Mouse (Mus musculus): ENCODE measurements around the gene Prkn. TPM values are rescaled to one million over a fixed set of nuclear protein-coding genes. Genes with fewer than 3 reads are reported as not detected.

Gene Prkn
- polyA plus RNA-seq, 1 experiment from 2014 or later = 1.6 TPM

DNA sequence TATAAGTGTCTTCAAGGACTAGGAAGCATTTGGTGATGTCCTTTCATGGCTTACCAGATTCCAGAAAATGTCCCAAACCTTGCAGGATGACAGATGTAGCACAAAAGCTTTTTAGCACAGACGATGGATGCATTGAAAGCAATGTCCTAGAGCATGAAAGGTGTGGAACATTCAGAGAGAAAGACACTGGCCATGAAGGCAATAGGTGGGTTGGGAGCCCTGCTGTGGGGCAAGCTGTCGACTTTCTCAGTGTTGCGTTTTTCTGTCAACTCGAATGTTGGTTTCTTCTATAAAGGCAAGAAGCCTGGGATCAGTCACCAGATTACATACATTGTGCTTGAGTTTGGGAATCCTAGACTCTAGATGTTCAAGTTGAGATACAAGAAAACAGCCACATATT, 475.5 kb downstream of the Prkn start:
- ATAC-seq = no peak
- Histone ChIP-seq H3K4me1 (0 out of 2 replicates have a peak, but pooled peaks cover 6% of the 10 kb centered on the region), H3K36me3 (ENCODE audit: poor library complexity, severe bottlenecking) (no peaks in the 10 kb centered on the region), H3K4me2 (no peak overlapping the region), H3K9ac (no peak overlapping the region), H3K9me3 (replicated peaks) (no peaks in the 10 kb centered on the region), H3K27me3 (no peaks in the 10 kb centered on the region), H3K4me3 (no peak overlapping the region), H3K27ac (no peak overlapping the region)
- WGBS = 93% methylated on average over 4 of the region's 4 CpGs

DNA sequence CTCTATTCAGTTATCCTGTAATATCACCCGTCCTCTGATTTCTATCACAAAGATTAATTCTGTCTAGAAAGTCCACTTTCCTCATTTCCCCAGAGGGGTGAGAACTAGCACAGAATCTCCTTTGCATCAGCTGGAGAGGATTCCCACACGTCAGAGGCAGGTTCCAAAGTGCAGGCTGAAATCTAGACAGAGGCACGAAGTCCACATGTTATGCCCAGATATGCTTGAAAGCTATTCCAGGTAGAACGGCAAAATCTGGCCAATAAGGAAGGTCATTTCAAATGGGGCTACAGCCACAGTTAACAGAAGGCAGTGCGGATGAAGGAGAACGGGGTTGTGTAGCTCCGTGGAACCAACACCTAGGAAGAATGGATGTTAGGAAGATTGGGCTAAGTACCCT, 478.8 kb downstream of the Prkn start:
- no peaks in the 10 kb centered on the region for H3K36me3 ChIP-seq (ENCODE audit: poor library complexity, severe bottlenecking)
- ATAC-seq = no peak
- no peak overlapping the region for H3K4me3 ChIP-seq
- 90% methylated on average over 7 of the region's 7 CpGs for WGBS
- no peak overlapping the region for H3K9ac ChIP-seq
- no peak overlapping the region for H3K4me2 ChIP-seq
- 0 out of 2 replicates have a peak, but pooled peaks cover 6% of the 10 kb centered on the region for H3K4me1 ChIP-seq
- no peaks in the 10 kb centered on the region for H3K27me3 ChIP-seq
- no peaks in the 10 kb centered on the region for H3K9me3 ChIP-seq (replicated peaks)
- H3K27ac ChIP-seq = no peak overlapping the region

DNA sequence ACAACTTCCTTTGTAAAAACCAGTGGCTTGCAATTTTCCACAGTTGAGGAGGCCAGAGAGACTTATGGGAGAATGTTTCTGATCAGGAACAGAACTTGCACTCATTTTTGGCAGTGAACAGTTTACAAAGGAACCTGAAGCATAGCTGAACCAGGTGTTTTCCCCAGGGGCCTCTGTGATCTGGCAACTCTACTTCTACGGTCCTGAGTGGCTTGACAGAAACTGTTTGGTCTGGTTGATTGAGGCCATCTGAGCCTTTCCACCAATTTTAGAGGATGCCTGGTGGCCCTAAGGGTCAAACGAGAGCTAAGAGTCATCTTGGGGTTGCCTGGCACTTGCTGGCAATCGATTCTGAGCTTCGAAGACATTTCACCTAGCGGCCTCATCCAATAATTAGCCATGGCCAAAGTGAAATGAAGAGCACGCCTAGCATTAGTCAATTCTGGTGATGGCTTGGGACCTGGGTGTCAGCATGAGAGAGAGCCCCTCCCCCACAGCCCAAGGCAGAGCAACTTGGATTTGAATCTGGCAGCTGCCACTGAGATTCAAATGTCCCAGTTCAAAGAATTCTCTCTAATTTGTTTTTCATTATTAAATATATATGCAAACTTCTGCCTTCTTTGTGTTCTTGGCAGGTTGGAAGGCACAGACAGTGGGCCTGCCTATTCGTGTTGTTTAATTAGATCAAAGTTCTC, 479.6 kb downstream of the Prkn start:
- Histone ChIP-seq H3K4me1 (no peaks in the 10 kb centered on the region), H3K27ac (no peak overlapping the region), H3K36me3 (ENCODE audit: poor library complexity, severe bottlenecking) (no peaks in the 10 kb centered on the region), H3K4me2 (no peak overlapping the region), H3K9ac (no peak overlapping the region), H3K27me3 (no peaks in the 10 kb centered on the region), H3K4me3 (no peak overlapping the region), H3K9me3 (replicated peaks) (no peaks in the 10 kb centered on the region)
- 78% methylated on average over 7 of the region's 7 CpGs for WGBS
- ATAC-seq = no peak

DNA sequence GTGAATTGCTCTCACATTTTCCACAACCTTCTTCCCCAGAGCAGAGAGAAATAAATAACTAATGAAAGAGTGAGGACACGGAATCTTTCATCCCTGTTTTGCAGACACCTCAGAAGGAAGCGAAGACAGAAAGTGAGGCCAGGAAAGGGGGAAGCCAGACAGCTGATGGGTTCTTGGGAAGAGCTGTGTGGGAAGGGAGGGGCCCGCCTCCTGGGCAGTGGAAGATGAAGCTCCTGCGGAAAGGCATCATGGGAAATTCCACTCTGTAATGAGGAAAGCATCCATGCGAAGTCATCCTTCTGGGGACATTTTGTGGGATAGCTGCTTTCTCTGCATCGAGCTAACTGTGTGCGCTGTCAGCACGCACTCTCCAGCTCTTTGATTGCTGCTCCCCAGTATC, 491.9 kb downstream of the Prkn start:
- H3K9ac ChIP-seq = no peak overlapping the region
- no peak overlapping the region for H3K4me2 ChIP-seq
- no peaks in the 10 kb centered on the region for H3K27me3 ChIP-seq
- no peaks in the 10 kb centered on the region for H3K9me3 ChIP-seq (replicated peaks)
- ATAC-seq = no peak
- no peak overlapping the region for H3K4me3 ChIP-seq
- 71% methylated on average over 8 of the region's 8 CpGs for WGBS
- H3K27ac ChIP-seq = no peak overlapping the region
- 0 out of 2 replicates have a peak, but pooled peaks cover 9% of the 10 kb centered on the region for H3K4me1 ChIP-seq
- H3K36me3 ChIP-seq (ENCODE audit: poor library complexity, severe bottlenecking) = no peaks in the 10 kb centered on the region

DNA sequence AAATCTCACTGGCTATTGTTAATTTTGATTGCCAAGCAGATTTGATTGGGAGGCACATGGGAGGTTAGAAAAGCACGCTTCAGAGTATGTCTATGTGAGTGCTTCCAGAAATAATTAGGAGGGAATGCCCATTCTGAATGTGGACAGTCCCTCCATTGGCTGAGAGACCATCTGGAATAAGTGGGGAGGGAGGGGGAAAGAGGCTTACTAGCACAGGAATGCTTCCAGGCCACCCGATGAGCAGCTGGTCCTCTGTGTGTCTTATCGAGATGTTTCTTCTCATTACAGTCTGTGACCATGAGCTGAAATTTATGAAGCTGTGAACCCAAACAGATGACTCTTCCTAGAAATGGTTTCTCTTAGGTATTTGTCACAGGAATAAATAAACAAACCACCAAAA, 493.6 kb downstream of the Prkn start:
- 78% methylated on average over 3 of the region's 3 CpGs for WGBS
- no peaks in the 10 kb centered on the region for H3K36me3 ChIP-seq (ENCODE audit: poor library complexity, severe bottlenecking)
- 0 out of 2 replicates have a peak, but pooled peaks cover 9% of the 10 kb centered on the region for H3K4me1 ChIP-seq
- no peak for ATAC-seq
- H3K4me2 ChIP-seq = no peak overlapping the region
- H3K4me3 ChIP-seq = no peak overlapping the region
- no peaks in the 10 kb centered on the region for H3K9me3 ChIP-seq (replicated peaks)
- no peak overlapping the region for H3K27ac ChIP-seq
- H3K9ac ChIP-seq = no peak overlapping the region
- no peaks in the 10 kb centered on the region for H3K27me3 ChIP-seq

DNA sequence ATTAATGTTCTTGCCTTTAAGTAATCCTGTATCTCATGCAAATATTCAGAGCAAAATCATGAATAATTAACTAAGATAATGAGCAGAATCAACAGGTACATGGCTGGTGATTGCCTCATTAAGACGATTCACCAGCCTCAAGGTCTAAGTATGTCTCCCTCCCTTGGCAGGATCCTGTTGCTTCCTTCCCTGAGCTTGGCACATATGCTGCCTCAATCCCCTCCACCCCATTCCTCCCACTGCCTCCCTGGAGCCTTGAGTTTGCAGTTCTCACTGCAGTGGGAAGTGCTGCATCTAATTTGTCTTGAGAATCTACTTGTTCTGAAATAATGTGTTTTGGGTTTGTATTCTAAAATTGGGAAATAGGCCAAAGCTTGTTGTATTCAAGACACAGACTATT, 496.0 kb downstream of the Prkn start:
- ATAC-seq = no peak
- Histone ChIP-seq H3K9me3 (replicated peaks) (no peaks in the 10 kb centered on the region), H3K27me3 (no peaks in the 10 kb centered on the region), H3K27ac (no peak overlapping the region), H3K36me3 (ENCODE audit: poor library complexity, severe bottlenecking) (no peaks in the 10 kb centered on the region), H3K9ac (no peak overlapping the region), H3K4me1 (0 out of 2 replicates have a peak, but pooled peaks cover 6% of the 10 kb centered on the region), H3K4me2 (no peak overlapping the region), H3K4me3 (no peak overlapping the region)
- WGBS = 58% methylated on average over 1 of the region's 1 CpGs

DNA sequence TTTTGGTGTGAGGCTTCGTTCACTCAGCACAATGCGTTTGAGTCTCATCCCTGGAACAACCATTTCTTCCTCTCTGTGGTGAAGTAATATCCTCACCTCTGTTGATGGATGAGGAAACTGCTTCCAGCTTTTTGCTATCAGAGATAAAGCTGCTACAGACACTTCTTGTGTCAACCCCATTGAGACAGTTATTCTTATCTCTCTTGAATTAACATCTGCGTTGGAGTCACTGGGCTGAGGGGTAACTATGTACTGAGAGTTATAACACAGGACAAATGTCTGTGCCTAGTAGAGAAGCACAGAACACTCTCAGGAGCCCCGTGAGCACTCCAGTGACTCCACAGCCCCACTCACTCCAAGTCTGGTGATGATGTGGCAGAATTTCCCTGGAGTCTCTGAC, 500.2 kb downstream of the Prkn start:
- H3K9me3 ChIP-seq (replicated peaks) = no peaks in the 10 kb centered on the region
- 85% methylated on average over 4 of the region's 4 CpGs for WGBS
- H3K27me3 ChIP-seq = no peaks in the 10 kb centered on the region
- no peak overlapping the region for H3K27ac ChIP-seq
- H3K36me3 ChIP-seq (ENCODE audit: poor library complexity, severe bottlenecking) = no peaks in the 10 kb centered on the region
- no peak for ATAC-seq
- no peaks in the 10 kb centered on the region for H3K4me1 ChIP-seq
- no peak overlapping the region for H3K9ac ChIP-seq
- H3K4me2 ChIP-seq = no peak overlapping the region
- H3K4me3 ChIP-seq = no peak overlapping the region

DNA sequence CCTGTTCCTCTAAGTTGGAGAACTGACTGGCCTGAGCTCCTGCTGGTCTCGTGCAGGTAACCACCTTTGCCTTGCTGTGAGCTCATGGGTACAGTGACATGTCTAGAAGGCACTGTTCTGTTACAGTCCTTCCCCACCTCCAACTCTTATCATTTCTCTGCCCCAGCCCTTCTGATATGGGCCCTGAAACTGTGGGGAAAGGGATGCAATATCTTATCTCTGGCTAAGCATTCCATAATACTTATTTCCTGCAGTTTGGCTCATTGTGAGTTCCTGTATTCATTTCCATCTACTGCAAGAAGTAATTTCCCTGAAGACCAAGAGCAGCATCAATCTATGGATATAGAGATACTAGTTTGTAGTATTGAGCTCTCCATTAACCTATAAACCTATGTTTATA, 506.1 kb downstream of the Prkn start:
- Histone ChIP-seq H3K4me1 (no peaks in the 10 kb centered on the region), H3K27me3 (no peaks in the 10 kb centered on the region), H3K36me3 (ENCODE audit: poor library complexity, severe bottlenecking) (no peaks in the 10 kb centered on the region), H3K9ac (no peak overlapping the region), H3K4me3 (no peak overlapping the region), H3K9me3 (replicated peaks) (no peaks in the 10 kb centered on the region; the same call in 1 of the 2 replicates), H3K27ac (no peak overlapping the region), H3K4me2 (no peak overlapping the region)
- WGBS = 84% methylated on average over 1 of the region's 1 CpGs
- no peak for ATAC-seq

DNA sequence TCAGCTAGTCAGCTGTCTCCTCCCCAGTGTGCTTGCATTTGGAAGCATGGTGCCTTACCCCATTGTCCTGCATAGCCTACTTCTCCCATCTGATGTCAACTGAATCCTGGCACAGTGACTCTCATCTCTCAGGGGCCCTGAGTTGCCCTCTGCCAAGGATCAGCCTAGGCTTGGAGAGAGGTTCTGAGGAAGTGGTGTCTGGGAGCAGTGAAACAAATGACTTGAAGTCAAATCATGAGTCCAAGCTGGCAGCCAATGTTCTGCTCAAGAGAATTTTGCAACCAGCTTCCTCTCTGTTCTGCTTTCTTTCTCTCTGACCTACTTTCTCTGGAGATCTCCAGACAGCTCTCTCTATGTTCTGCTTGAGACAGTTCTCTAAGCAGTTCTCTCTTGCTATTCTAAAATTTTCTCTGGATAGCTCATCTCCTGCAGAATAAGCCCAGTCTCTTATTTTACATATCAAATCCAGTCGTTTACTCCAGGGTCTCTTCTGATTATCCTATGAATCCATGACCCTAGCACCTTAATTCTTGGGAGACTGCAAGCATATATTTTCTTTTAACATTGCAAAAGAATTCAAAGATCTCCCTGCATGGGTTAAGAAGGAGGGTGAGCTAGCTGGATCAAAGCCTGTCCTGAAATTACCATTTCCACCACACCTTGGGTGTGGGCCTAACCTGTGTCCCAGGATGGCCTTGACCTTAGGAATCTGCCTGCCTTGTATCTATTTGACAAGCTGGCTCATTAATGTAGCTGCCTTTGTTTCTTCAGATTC, 512.8 kb downstream of the Prkn start:
- H3K27ac ChIP-seq = no peak overlapping the region
- H3K4me3 ChIP-seq = no peak overlapping the region
- no peaks in the 10 kb centered on the region for H3K27me3 ChIP-seq
- 49% methylated on average over 1 of the region's 1 CpGs for whole genome bisulfite sequencing
- H3K36me3 ChIP-seq (ENCODE audit: poor library complexity, severe bottlenecking) = no peaks in the 10 kb centered on the region
- no peak overlapping the region for H3K9ac ChIP-seq
- H3K4me1 ChIP-seq = no peaks in the 10 kb centered on the region
- H3K9me3 ChIP-seq (replicated peaks) = no peaks in the 10 kb centered on the region
- no peak overlapping the region for H3K4me2 ChIP-seq
- ATAC-seq = no peak

DNA sequence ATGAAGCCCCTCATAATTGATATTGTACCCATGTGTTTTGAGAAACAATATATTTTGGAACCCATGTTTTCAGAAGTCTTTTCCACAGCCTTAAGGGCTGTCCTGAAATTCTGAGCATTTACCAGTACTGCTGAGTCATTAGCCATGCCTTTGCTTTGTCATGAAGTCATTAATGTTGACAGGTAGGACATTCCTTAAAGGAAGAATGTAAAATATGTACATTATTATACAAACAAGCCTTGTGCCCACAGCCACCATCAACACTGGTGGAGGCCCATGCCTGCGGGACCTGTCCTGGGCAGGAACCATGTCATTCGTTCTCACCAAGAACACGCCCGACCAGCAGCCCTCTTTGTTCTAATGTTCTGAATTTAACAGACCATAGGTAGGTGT, 513.4 kb downstream of the Prkn start:
- 92% methylated on average over 4 of the region's 4 CpGs for WGBS
- Histone ChIP-seq H3K4me2 (no peak overlapping the region), H3K9ac (no peak overlapping the region), H3K27ac (no peak overlapping the region), H3K4me3 (no peak overlapping the region), H3K4me1 (no peaks in the 10 kb centered on the region), H3K27me3 (no peaks in the 10 kb centered on the region), H3K9me3 (replicated peaks) (no peaks in the 10 kb centered on the region), H3K36me3 (ENCODE audit: poor library complexity, severe bottlenecking) (no peaks in the 10 kb centered on the region)
- ATAC-seq = no peak

DNA sequence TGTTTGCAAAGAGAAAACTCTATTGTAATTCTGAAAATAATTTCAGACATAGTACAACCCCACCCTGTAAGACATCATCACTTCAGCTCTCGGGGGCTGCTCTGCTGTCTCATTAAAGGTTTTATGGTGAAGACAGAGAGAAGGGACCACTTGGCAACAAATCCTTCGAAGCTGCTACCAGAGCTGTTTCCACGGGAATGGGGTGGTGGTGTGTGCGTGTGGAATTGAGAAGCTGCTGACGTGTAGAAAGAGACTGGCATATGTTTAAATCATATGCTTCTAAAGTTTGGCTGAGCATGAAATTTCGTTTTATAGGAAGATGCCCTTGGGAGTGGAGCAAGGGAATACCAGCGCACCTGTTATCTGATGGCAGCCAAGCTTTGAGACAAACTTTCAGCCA, 514.2 kb downstream of the Prkn start:
- no peak; the same call in 1 of the 2 replicates for ATAC-seq
- Histone ChIP-seq H3K4me1 (no peaks in the 10 kb centered on the region), H3K27me3 (no peaks in the 10 kb centered on the region), H3K9ac (no peak overlapping the region), H3K4me2 (no peak overlapping the region), H3K27ac (no peak overlapping the region), H3K36me3 (ENCODE audit: poor library complexity, severe bottlenecking) (no peaks in the 10 kb centered on the region), H3K4me3 (no peak overlapping the region), H3K9me3 (replicated peaks) (no peaks in the 10 kb centered on the region)
- 80% methylated on average over 7 of the region's 7 CpGs for WGBS

DNA sequence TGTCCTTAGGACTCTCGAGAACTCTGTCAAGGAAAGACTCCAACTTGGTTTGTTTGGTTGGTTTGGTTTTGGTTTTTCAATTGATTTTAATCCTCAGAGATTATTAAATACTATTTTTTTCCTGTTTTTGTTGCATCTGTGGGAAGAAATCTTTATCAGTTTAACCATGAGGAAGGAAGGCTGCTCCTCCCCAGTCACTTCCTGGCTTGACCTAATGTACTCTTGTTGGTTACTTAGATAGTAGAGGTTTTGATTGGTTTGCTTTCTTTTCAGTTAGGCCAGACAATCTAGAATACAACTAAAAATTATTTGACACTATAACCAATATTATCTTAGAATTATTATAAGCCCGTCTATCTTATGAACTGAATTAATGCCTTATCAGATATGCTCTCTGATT, 535.3 kb downstream of the Prkn start:
- H3K4me1 ChIP-seq = no peaks in the 10 kb centered on the region
- no peak overlapping the region for H3K9ac ChIP-seq
- H3K36me3 ChIP-seq (ENCODE audit: poor library complexity, severe bottlenecking) = no peaks in the 10 kb centered on the region
- no peak for ATAC-seq
- no peaks in the 10 kb centered on the region for H3K9me3 ChIP-seq (replicated peaks)
- no peak overlapping the region for H3K27ac ChIP-seq
- 87% methylated on average over 2 of the region's 2 CpGs for WGBS
- no peak overlapping the region for H3K4me2 ChIP-seq
- no peaks in the 10 kb centered on the region for H3K27me3 ChIP-seq
- no peak overlapping the region for H3K4me3 ChIP-seq

All from forebrain, embryonic 13.5 days (tissue).